Mouse (Mus musculus): ENCODE data around the gene Sat1. TPM values are rescaled to one million over a fixed set of nuclear protein-coding genes. Genes with fewer than 3 reads are reported as not detected.

Gene Sat1
- polyA plus RNA-seq (2014; fragmentation: Nextera tagmentation; extraction: Ambion mirVana), result 84.2 and 87.3 TPM in 2 replicates

- no peak within 1 kb of the TSS for H3K27ac ChIP-seq (ENCODE audit: low read depth, low read length)
- H3K36me3 ChIP-seq (ENCODE audit: control insufficient read depth, insufficient read depth, low read length), result no peaks in the 10 kb centered on the region
- peak; percentile 86 for DNase-seq (ENCODE audit: low spot score)
- H3K27me3 ChIP-seq (ENCODE audit: control insufficient read depth, insufficient read depth, low read length), result no peaks in the 10 kb centered on the region
- 13% methylated on average over 24 of the region's 26 CpGs for WGBS
- H3K9me3 ChIP-seq (ENCODE audit: control insufficient read depth, low read length), result no peaks in the 10 kb centered on the region
- peak within 1 kb of the TSS; percentile 55 for H3K9ac ChIP-seq (ENCODE audit: low read depth, low read length)
- peak within 1 kb of the TSS; percentile 44 for H3K4me3 ChIP-seq (ENCODE audit: low read depth, low read length)
- peak; percentile 99 for ATAC-seq (ENCODE audit: low FRiP score)
- peak within 1 kb of the TSS; percentile 34 for H3K4me2 ChIP-seq (replicated peaks; ENCODE audit: low read depth, low read length)
- no peaks in the 10 kb centered on the region for H3K4me1 ChIP-seq (replicated peaks; ENCODE audit: control insufficient read depth, insufficient read depth, low read length)
Observed at GRCm38 (mm10) chrX:155216271-155216670, at the start of gene Sat1. Gene Sat1 (minus strand): TSS chrX:155216449.

- no peaks in the 10 kb centered on the region for H3K27me3 ChIP-seq (ENCODE audit: control insufficient read depth, insufficient read depth, low read length)
- peak overlapping the region; percentile 43 for H3K4me3 ChIP-seq (ENCODE audit: low read depth, low read length)
- no peak overlapping the region for H3K9ac ChIP-seq (ENCODE audit: low read depth, low read length)
- no peaks in the 10 kb centered on the region for H3K4me1 ChIP-seq (replicated peaks; ENCODE audit: control insufficient read depth, insufficient read depth, low read length)
- H3K27ac ChIP-seq (ENCODE audit: low read depth, low read length), result no peak overlapping the region
- no peak for DNase-seq (ENCODE audit: low spot score)
- no peaks in the 10 kb centered on the region for H3K9me3 ChIP-seq (ENCODE audit: control insufficient read depth, low read length)
- ATAC-seq (ENCODE audit: low FRiP score), result no peak
- 43% methylated on average over 1 of the region's 1 CpGs for WGBS
- H3K36me3 ChIP-seq (ENCODE audit: control insufficient read depth, insufficient read depth, low read length), result no peaks in the 10 kb centered on the region
- H3K4me2 ChIP-seq (replicated peaks; ENCODE audit: low read depth, low read length), result peak overlapping the region; percentile 45
Observed at GRCm38 (mm10) chrX:155262915-155263252, 46.6 kb upstream of the Sat1 start.

- 23% methylated on average over 32 of the region's 37 CpGs for WGBS
- H3K27me3 ChIP-seq (ENCODE audit: control insufficient read depth, insufficient read depth, low read length), result no peaks in the 10 kb centered on the region
- ATAC-seq (ENCODE audit: low FRiP score), result peak; percentile 99
- H3K4me3 ChIP-seq (ENCODE audit: low read depth, low read length), result peak within 1 kb of the TSS; percentile 43
- no peaks in the 10 kb centered on the region for H3K36me3 ChIP-seq (ENCODE audit: control insufficient read depth, insufficient read depth, low read length)
- peak within 1 kb of the TSS; percentile 49; the same call in 1 of the 2 replicates for H3K9ac ChIP-seq (ENCODE audit: low read depth, low read length)
- no peak within 1 kb of the TSS for H3K27ac ChIP-seq (ENCODE audit: low read depth, low read length)
- no peaks in the 10 kb centered on the region for H3K4me1 ChIP-seq (replicated peaks; ENCODE audit: control insufficient read depth, insufficient read depth, low read length)
- H3K4me2 ChIP-seq (replicated peaks; ENCODE audit: low read depth, low read length), result peak within 1 kb of the TSS; percentile 45
- DNase-seq (ENCODE audit: low spot score), result peak; percentile 81
- H3K9me3 ChIP-seq (ENCODE audit: control insufficient read depth, low read length), result no peaks in the 10 kb centered on the region
Observed at GRCm38 (mm10) chrX:155262235-155262914, 46.1 kb upstream of the Sat1 start, which contains the start of gene Acot9. Gene Acot9 (plus strand): TSS chrX:155262443.

- H3K27ac ChIP-seq (ENCODE audit: low read depth, low read length), result no peak overlapping the region
- H3K4me1 ChIP-seq (replicated peaks; ENCODE audit: control insufficient read depth, insufficient read depth, low read length), result no peaks in the 10 kb centered on the region
- ATAC-seq (ENCODE audit: low FRiP score) (no peak), DNase-seq (ENCODE audit: low spot score) (no peak)
- H3K9ac ChIP-seq (ENCODE audit: low read depth, low read length), result no peak overlapping the region
- H3K27me3 ChIP-seq (ENCODE audit: control insufficient read depth, insufficient read depth, low read length), result no peaks in the 10 kb centered on the region
- no peak overlapping the region for H3K4me3 ChIP-seq (ENCODE audit: low read depth, low read length)
- no peak overlapping the region for H3K4me2 ChIP-seq (replicated peaks; ENCODE audit: low read depth, low read length)
- no peaks in the 10 kb centered on the region for H3K9me3 ChIP-seq (ENCODE audit: control insufficient read depth, low read length)
- H3K36me3 ChIP-seq (ENCODE audit: control insufficient read depth, insufficient read depth, low read length), result no peaks in the 10 kb centered on the region
Observed at GRCm38 (mm10) chrX:155256856-155257255, 40.6 kb upstream of the Sat1 start.

- WGBS, result 88% methylated on average over 2 of the region's 2 CpGs
- no peaks in the 10 kb centered on the region for H3K4me1 ChIP-seq (replicated peaks; ENCODE audit: control insufficient read depth, insufficient read depth, low read length)
- ATAC-seq (ENCODE audit: low FRiP score) (no peak), DNase-seq (ENCODE audit: low spot score) (no peak)
- H3K4me3 ChIP-seq (ENCODE audit: low read depth, low read length), result no peak overlapping the region
- H3K36me3 ChIP-seq (ENCODE audit: control insufficient read depth, insufficient read depth, low read length), result no peaks in the 10 kb centered on the region
- no peaks in the 10 kb centered on the region for H3K27me3 ChIP-seq (ENCODE audit: control insufficient read depth, insufficient read depth, low read length)
- no peak overlapping the region for H3K4me2 ChIP-seq (replicated peaks; ENCODE audit: low read depth, low read length)
- H3K27ac ChIP-seq (ENCODE audit: low read depth, low read length), result no peak overlapping the region
- no peak overlapping the region for H3K9ac ChIP-seq (ENCODE audit: low read depth, low read length)
- no peaks in the 10 kb centered on the region for H3K9me3 ChIP-seq (ENCODE audit: control insufficient read depth, low read length)
Observed at GRCm38 (mm10) chrX:155218277-155218676, 2.0 kb upstream of the Sat1 start.

- 24% methylated on average over 22 of the region's 24 CpGs for WGBS
- Histone ChIP-seq H3K4me2 (replicated peaks; ENCODE audit: low read depth, low read length) (peak overlapping the region; percentile 34), H3K36me3 (ENCODE audit: control insufficient read depth, insufficient read depth, low read length) (no peaks in the 10 kb centered on the region), H3K4me3 (ENCODE audit: low read depth, low read length) (peak overlapping the region; percentile 44), H3K4me1 (replicated peaks; ENCODE audit: control insufficient read depth, insufficient read depth, low read length) (no peaks in the 10 kb centered on the region), H3K9ac (ENCODE audit: low read depth, low read length) (peak overlapping the region; percentile 55), H3K27ac (ENCODE audit: low read depth, low read length) (no peak overlapping the region), H3K27me3 (ENCODE audit: control insufficient read depth, insufficient read depth, low read length) (no peaks in the 10 kb centered on the region), H3K9me3 (ENCODE audit: control insufficient read depth, low read length) (no peaks in the 10 kb centered on the region)
- DNase-seq (ENCODE audit: low spot score), result peak; percentile 33
- peak; percentile 82 for ATAC-seq (ENCODE audit: low FRiP score)
Observed at GRCm38 (mm10) chrX:155215501-155216248, 574 bp downstream of the Sat1 start.

GRCm38 (mm10) chrX:155214291-155215136 lies 1.7 kb downstream of the Sat1 start:
- Histone ChIP-seq H3K9me3 (ENCODE audit: control insufficient read depth, low read length) (no peaks in the 10 kb centered on the region), H3K9ac (ENCODE audit: low read depth, low read length) (no peak overlapping the region), H3K4me1 (replicated peaks; ENCODE audit: control insufficient read depth, insufficient read depth, low read length) (no peaks in the 10 kb centered on the region), H3K36me3 (ENCODE audit: control insufficient read depth, insufficient read depth, low read length) (no peaks in the 10 kb centered on the region), H3K4me3 (ENCODE audit: low read depth, low read length) (no peak overlapping the region), H3K4me2 (replicated peaks; ENCODE audit: low read depth, low read length) (no peak overlapping the region), H3K27me3 (ENCODE audit: control insufficient read depth, insufficient read depth, low read length) (no peaks in the 10 kb centered on the region), H3K27ac (ENCODE audit: low read depth, low read length) (no peak overlapping the region)
- 86% methylated on average over 5 of the region's 5 CpGs for WGBS
- DNase-seq (ENCODE audit: low spot score), result no peak
- ATAC-seq (ENCODE audit: low FRiP score), result no peak

GRCm38 (mm10) chrX:155208671-155209070 lies 7.6 kb downstream of the Sat1 start:
- no peak for DNase-seq (ENCODE audit: low spot score)
- Histone ChIP-seq H3K9ac (ENCODE audit: low read depth, low read length) (no peak overlapping the region), H3K4me1 (replicated peaks; ENCODE audit: control insufficient read depth, insufficient read depth, low read length) (no peaks in the 10 kb centered on the region), H3K27me3 (ENCODE audit: control insufficient read depth, insufficient read depth, low read length) (no peaks in the 10 kb centered on the region), H3K27ac (ENCODE audit: low read depth, low read length) (no peak overlapping the region), H3K36me3 (ENCODE audit: control insufficient read depth, insufficient read depth, low read length) (no peaks in the 10 kb centered on the region), H3K9me3 (ENCODE audit: control insufficient read depth, low read length) (no peaks in the 10 kb centered on the region), H3K4me3 (ENCODE audit: low read depth, low read length) (no peak overlapping the region), H3K4me2 (replicated peaks; ENCODE audit: low read depth, low read length) (no peak overlapping the region)
- no peak for ATAC-seq (ENCODE audit: low FRiP score)
- 19% methylated on average over 1 of the region's 1 CpGs for WGBS

All from hindbrain, embryonic 11.5 days (tissue).